Mouse (Mus musculus): ENCODE results near the gene Vmn1r44.
"Not testable (repeated sequence)": the region's sequence is repeated elsewhere in the genome, so short reads cannot be mapped to it uniquely, and the experiment has no call there.

Gene Vmn1r44

DNA sequence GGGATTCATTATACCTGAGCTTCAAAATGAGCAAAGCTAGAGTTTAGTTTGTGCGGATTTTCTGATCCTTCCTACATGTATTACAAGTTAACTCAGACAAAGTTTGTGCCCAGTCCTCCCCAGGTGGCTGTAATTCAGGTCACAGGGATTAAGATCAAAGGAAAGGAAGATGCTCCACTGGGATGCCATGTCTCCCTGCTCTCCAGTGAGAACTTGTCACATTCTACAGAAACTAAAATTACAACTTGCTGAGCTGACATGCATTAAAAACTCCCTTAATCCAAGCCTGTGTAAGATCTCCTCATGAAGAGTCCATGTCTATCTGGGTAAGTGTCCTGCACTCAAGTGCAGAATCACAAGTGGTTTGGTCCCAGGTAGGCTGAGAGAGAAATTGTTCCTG is at the start of gene Vmn1r44:
Gene Vmn1r44, plus strand, starts transcription at position 301 of the 400 bp plus-strand sequence.
- DNase-seq (ENCODE audit: low read depth, low spot score) = no peak

DNA sequence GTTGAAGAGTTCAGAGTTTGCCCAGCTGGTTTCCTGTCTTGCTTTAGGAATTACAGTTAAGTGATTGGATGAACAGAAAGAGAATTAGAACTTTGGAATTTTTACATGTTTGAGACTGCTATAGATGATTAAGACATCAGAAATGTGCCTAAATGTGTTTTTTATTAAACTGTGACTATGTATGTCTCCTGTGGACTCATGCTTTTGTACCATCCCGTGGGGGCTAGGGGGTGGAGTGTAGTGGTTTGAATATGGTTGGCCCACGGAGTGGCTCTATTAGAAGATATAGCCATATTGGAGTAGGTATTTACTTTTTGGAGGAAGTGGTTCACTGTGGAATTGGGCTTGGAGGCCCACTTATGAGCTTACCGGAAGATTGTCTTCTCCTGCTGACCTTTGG is 25.9 kb upstream of the Vmn1r44 start:
- no peak for DNase-seq (ENCODE audit: low read depth, low spot score)

DNA sequence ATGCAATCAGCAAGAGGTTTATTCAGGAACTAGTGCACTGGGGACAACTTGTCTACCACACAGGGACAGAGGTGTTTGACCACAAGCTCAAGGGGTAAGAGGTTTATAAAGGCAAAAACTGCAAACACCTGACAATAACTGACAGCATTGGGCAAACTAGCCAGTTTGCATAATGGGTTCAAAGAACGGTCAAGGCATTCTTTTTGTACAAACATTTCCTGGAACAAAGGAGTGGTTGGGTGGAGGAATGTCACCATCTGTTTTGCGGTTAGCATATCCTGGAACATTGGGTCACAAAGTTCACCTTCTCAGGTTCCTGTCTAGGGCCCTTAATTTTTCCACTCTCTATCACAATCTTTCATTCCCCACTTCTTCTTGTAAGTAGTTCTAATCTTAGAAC is 23.6 kb upstream of the Vmn1r44 start:
- DNase-seq (ENCODE audit: low read depth, low spot score) = no peak

DNA sequence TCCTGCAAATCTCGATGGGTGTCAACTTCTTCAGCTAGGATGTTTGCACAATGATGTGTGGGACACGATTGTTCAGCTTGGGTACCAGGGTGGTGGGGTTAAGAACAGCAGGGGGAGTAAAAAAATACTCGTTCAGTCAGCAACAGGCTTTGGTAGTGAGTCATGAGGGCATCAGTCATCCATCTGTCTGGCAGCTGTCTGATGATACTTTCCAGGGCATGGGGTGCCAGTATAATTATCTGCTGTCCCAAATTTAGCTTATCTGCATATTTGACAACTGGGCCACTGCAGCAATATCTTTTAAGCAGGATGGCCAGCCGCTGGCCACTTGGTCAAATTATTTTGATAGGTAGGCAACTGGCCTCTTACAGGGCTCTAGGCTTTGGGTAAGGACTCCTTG is 19.7 kb upstream of the Vmn1r44 start:
- no peak for DNase-seq (ENCODE audit: low read depth, low spot score)

DNA sequence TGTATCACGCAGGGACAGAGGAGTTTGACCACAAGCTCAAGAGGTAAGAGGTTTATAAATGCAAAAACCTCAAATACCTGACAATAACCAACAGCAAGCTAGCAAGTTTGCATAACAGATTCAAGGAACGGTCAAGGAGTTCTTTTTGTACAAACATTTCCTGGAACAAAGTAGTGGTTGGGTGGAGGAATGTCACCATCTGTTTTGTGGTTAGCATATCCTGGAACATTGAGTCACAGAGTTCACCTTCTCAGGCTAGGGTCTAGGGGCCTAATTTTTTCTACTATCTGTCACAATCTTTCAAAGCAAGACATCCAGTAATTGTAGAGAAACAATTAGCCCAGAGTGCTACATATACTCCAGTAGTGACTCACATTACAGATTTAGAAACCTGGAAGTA is 16.2 kb upstream of the Vmn1r44 start:
- DNase-seq (ENCODE audit: low read depth, low spot score) = no peak

DNA sequence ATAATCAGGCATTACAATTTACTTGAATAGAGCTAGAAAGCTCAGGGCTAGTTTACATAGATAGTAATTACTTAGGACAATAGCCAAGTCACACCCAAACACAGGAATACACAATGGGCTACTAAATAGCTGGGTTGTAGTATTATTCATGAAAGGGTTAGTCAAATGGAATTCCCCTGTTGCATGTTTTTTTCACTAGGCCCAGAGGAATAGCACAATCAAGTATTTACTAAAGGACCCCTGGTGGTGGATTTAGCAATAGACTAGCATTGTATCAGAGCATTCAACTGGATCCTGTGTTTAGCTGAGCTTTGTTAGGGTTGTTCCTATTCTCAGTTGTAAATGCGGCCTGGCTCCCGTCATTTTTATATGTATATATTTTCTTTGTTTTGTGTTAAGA is 15.5 kb upstream of the Vmn1r44 start:
- no peak for DNase-seq (ENCODE audit: low read depth, low spot score)

DNA sequence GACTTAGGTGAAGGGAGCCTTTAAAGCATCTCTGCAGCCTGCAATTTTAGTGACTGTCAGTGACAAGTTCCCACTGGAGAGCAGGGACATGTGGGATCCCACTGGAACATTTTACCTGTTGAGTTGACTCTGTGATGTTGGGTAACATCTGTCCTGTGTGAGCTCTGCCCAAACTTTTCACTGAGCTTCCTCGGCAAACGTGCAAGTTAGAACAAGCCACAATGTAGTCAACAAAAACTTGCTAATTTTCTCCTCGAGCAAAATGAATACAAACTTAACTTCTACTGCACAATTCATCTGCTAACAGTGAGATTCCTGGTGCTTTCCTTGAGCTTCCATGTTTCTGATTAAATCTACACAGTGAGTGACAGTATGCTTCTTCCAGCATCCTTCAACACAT is 7.1 kb upstream of the Vmn1r44 start, which contains the start of the genes Vmn1r42 and Vmn1r43:
Gene Vmn1r42, minus strand, starts transcription at position 101 of the 400 bp plus-strand sequence.
Gene Vmn1r43, minus strand, starts transcription at position 101 of the 400 bp plus-strand sequence.
- not testable (repeated sequence) for DNase-seq (ENCODE audit: low read depth, low spot score)

DNA sequence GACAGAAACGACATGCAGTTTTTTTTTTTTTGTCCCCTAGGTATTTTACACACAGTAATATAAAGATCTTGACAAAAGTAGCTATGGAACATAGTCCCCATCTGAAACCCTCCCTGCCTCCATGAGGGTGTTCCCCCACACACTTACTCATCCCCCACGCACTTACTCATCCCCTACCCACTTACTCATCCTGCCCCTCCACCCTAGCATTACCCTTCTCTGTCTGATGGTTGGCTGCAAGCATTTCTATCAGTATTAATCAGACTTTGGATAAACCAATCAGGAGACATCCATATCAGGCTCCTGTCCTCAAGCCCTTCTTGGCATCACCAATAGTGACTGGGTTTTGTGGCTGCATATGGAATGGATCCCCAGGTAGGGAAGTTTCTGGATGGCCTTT is 6.5 kb upstream of the Vmn1r44 start:
- no peak for DNase-seq (ENCODE audit: low read depth, low spot score)

DNA sequence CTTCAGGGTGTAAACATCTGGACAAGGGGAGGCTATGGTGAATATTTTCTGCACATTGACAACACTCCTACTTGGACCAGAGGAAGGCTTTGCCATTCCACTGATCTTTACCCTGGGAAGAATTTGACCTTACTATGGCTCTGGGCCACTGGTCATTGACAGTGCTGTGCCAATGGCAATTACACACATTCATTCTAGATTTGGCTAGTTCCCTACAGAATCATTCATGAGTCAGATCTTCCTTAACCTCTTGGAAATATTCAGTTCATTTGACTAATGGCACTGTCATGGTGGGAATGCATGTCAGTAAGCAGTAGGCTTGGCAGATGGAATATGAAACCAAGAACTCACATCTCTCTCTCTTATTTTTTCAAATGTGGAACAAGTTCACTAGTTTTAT is 2.6 kb upstream of the Vmn1r44 start:
- DNase-seq (ENCODE audit: low read depth, low spot score) = no peak

DNA sequence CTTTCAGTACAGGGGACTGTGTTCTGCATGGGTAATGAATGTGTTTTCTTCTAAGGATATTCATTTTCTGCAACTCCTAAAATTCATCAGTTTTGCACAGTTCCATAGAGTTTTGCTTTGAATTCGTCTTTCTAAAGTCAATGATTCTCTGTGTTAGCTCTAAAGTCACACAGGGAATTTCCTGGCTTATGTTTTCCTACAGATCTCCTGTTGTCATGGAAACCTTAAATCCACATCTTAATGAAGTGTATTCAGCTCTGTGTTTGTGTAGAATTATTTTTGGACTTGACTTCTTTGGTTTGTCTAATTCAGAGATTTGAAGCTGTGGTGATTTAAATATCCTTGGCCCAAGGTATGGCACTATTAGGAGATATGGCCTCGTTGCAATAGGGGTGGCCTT is 352 bp downstream of the Vmn1r44 start:
- no peak for DNase-seq (ENCODE audit: low read depth, low spot score)

DNA sequence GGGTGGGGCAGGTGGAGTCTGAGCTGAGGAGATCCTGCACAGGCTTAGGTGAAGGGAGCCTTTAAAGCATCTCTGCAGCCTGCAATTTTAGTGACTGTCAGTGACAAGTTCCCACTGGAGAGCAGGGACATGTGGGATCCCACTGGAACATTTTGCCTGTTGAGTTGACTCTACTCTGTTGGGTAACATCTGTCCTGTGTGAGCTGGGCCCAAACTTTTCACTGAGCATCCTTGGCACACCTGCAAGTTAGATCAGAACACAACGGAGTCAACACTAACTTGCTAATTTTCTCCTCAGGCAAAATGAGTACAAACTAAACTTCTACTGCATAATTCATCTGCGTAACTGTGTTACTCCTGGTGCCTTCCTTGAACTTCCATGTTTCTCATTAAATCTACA is 57.0 kb downstream of the Vmn1r44 start, which contains the start of gene Vmn1r45:
Gene Vmn1r45, minus strand, starts transcription at position 101 of the 400 bp plus-strand sequence.
- DNase-seq (ENCODE audit: low read depth, low spot score) = not testable (repeated sequence)

DNA sequence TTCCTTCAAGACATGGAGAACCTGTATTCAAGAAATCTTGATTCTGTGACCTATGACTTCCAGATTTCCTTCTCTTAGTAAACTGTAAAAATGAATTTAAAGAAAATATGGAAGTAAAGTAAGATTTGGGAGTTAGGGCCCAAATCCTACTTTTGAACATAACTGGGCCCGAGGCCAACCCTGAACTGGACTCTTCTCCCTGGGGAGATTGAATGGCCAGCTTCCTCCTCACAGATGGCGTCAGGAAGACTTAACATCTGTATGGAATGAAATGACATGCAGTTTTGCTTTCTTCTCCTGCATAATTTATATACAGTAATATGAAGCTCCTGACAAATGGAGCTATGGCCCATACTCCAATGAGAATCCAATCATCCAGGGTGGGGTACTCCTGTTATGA is 57.5 kb downstream of the Vmn1r44 start:
- no peak for DNase-seq (ENCODE audit: low read depth, low spot score)
